Comparison of ENCODE assay signal across 9 mouse cellular contexts in the genomic region with DNA sequence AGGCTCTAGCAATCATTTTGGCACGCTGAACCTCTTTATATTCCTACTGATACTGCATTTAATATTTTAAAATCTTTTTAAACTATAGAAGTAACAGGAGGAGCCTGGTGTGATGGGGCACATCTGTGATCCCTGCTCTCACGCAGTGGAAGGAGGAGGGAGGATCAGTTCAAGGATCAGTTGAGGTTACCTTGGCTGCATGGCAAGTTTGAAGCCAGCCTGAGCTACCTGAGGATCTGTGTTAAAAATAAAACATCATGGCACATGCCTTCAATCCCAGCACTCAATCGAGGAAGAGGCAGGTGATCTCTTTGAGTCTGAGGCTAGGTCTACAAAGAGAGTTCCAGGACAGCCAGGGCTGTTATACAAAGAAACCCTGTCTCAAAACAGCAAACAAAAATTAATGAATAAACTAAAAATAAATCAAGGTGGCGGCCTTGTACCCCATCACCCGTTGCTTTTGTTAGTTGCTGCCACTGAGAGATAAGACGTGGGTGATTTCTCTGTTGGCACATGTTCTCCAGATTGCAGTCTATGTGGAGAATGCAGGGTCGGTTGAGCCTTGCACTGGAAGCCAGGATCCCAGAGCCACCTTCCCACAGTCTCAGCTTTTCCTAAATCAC. TPM values are rescaled to one million over a fixed set of nuclear protein-coding genes. Genes with fewer than 3 reads are reported as not detected.
DNase-seq lines count a peak whose midpoint lies in the region; ATAC-seq lines count a peak whose summit lies in the region.
"Had no signal": no experiment of that assay in that cellular context is flagged by ENCODE, and none has a peak within 500 bp of the region (broad histone marks: within the 10 kb centered on the region; RNA-seq: fewer than 3 reads in every experiment).

No protein-coding gene starts in this region.

- H3K9ac ChIP-seq in heart, embryonic 11.5 days (ENCODE audit: low read depth, low read length) = 0 out of 2 replicates have a peak overlapping the region, but pooled peaks have one; percentile 28
- no peak overlapping the region for H3K9ac ChIP-seq in neural tube, embryonic 11.5 days (ENCODE audit: low read length)
- 0 out of 2 replicates have a peak overlapping the region, but pooled peaks have one; percentile 1 for H3K9ac ChIP-seq in limb, embryonic 15.5 days
- H3K9ac ChIP-seq: liver, embryonic 15.5 days had no signal

- no peak overlapping the region for H3K4me3 ChIP-seq in heart, embryonic 11.5 days (ENCODE audit: low read depth, low read length)
- H3K4me3 ChIP-seq in neural tube, embryonic 11.5 days (ENCODE audit: low read depth, low read length) = no peak overlapping the region
- no peak overlapping the region for H3K4me3 ChIP-seq in limb, embryonic 15.5 days
- H3K4me3 ChIP-seq: liver, embryonic 15.5 days had no signal

- no peak for ATAC-seq in heart, embryonic 11.5 days (replicated peaks; ENCODE audit: insufficient number of reproducible peaks, low FRiP score, low TSS enrichment)
- no peak for ATAC-seq in neural tube, embryonic 11.5 days (ENCODE audit: insufficient read depth, low FRiP score, low TSS enrichment)
- no peak for ATAC-seq in limb, embryonic 15.5 days (ENCODE audit: insufficient number of reproducible peaks, low FRiP score, low TSS enrichment, low read depth)

- peak overlapping the region; percentile 74; the same call in 1 of the 2 replicates for H3K27ac ChIP-seq in heart, embryonic 11.5 days (ENCODE audit: low read depth, low read length)
- H3K27ac ChIP-seq in neural tube, embryonic 11.5 days (ENCODE audit: low read depth, low read length) = peak overlapping the region; percentile 81; the same call in 1 of the 2 replicates
- peak overlapping the region; percentile 81 for H3K27ac ChIP-seq in limb, embryonic 15.5 days
- H3K27ac ChIP-seq: liver, embryonic 15.5 days had no signal

- no peak for DNase-seq in heart, adult 9 months (ENCODE audit: low spot score in 2 of 2)
- no peak for DNase-seq in neural tube, embryonic 11.5 days (ENCODE audit: low spot score)
- DNase-seq in neural tube, embryonic 10.5 days (ENCODE audit: extremely low spot score, low spot score) = no peak
- DNase-seq in right cerebral cortex, postnatal 10 days (ENCODE audit: low spot score in 2 of 2) = no peak
- DNase-seq in frontal cortex, adult 2 months (ENCODE audit: extremely low spot score in 1 of 2, low spot score in 1 of 2) = no peak
- no peak for DNase-seq in embryo, embryonic 10.5 days (ENCODE audit: low spot score)

- no peaks in the 10 kb centered on the region for H3K9me3 ChIP-seq in heart, embryonic 11.5 days (replicated peaks; ENCODE audit: control insufficient read depth, low read length)
- no peaks in the 10 kb centered on the region for H3K9me3 ChIP-seq in neural tube, embryonic 11.5 days (ENCODE audit: control insufficient read depth, low read length)
- no peaks in the 10 kb centered on the region for H3K9me3 ChIP-seq in limb, embryonic 15.5 days
- H3K9me3 ChIP-seq: liver, embryonic 15.5 days had no signal

- H3K36me3 ChIP-seq in heart, embryonic 11.5 days (ENCODE audit: control insufficient read depth, insufficient read depth, low read length) = no peaks in the 10 kb centered on the region
- H3K36me3 ChIP-seq in neural tube, embryonic 11.5 days (ENCODE audit: control insufficient read depth, insufficient read depth, low read length) = no peaks in the 10 kb centered on the region
- H3K36me3 ChIP-seq in limb, embryonic 15.5 days = peaks cover 2% of the 10 kb centered on the region; the same call in 1 of the 2 replicates
- H3K36me3 ChIP-seq: liver, embryonic 15.5 days had no signal

- H3K4me1 ChIP-seq in heart, embryonic 11.5 days (ENCODE audit: control insufficient read depth, insufficient read depth, low read length) = peaks cover 58% of the 10 kb centered on the region
- peaks cover 36% of the 10 kb centered on the region for H3K4me1 ChIP-seq in neural tube, embryonic 11.5 days (ENCODE audit: control insufficient read depth, insufficient read depth, low read length)
- H3K4me1 ChIP-seq in limb, embryonic 15.5 days = peaks cover 52% of the 10 kb centered on the region

- H3K27me3 ChIP-seq in heart, embryonic 11.5 days (ENCODE audit: control insufficient read depth, insufficient read depth, low read length) = no peaks in the 10 kb centered on the region
- no peaks in the 10 kb centered on the region for H3K27me3 ChIP-seq in neural tube, embryonic 11.5 days (ENCODE audit: control insufficient read depth, insufficient read depth, low read length)
- H3K27me3 ChIP-seq in limb, embryonic 15.5 days = no peaks in the 10 kb centered on the region

- WGBS in heart, embryonic 11.5 days (ENCODE audit: insufficient replicate concordance) = 34% methylated on average over 7 of the region's 7 CpGs
- WGBS in neural tube, embryonic 11.5 days = 37% methylated on average over 7 of the region's 7 CpGs
- WGBS in limb, embryonic 15.5 days = 38% methylated on average over 7 of the region's 7 CpGs

- no peak overlapping the region for H3K4me2 ChIP-seq in heart, embryonic 11.5 days
- H3K4me2 ChIP-seq in neural tube, embryonic 11.5 days (ENCODE audit: low read depth) = no peak overlapping the region
- 0 out of 2 replicates have a peak overlapping the region, but pooled peaks have one; percentile 20 for H3K4me2 ChIP-seq in limb, embryonic 15.5 days
- H3K4me2 ChIP-seq: liver, embryonic 15.5 days had no signal

RNA-seq across cellular contexts. Expression of gene Cuedc1, which starts 50.3 kb away (rescaled TPM):
- polyA plus RNA-seq in heart, embryonic 11.5 days (2014; fragmentation: Nextera tagmentation; extraction: Ambion mirVana) = 11.6 and 11.7 TPM in 2 replicates
- 18.2 and 21.3 TPM in 2 replicates for polyA plus RNA-seq in neural tube, embryonic 11.5 days (2014; fragmentation: Nextera tagmentation; extraction: Ambion mirVana)
- 28.1 and 32.1 TPM in 2 replicates for polyA plus RNA-seq in limb, embryonic 15.5 days (2015; fragmentation: Nextera tagmentation; extraction: Ambion mirVana)
- 28.0 and 32.7 TPM in 2 replicates for polyA plus RNA-seq in frontal cortex, adult 2 months (2012; rRNA removed)

RNA-seq across cellular contexts. Expression of gene Mrps23, which starts 56.1 kb away (rescaled TPM):
- 87.3 and 88.4 TPM in 2 replicates for polyA plus RNA-seq in heart, embryonic 11.5 days (2014; fragmentation: Nextera tagmentation; extraction: Ambion mirVana)
- polyA plus RNA-seq in neural tube, embryonic 11.5 days (2014; fragmentation: Nextera tagmentation; extraction: Ambion mirVana) = 76.3 and 85.5 TPM in 2 replicates
- 52.4 and 53.0 TPM in 2 replicates for polyA plus RNA-seq in limb, embryonic 15.5 days (2015; fragmentation: Nextera tagmentation; extraction: Ambion mirVana)
- 71.1 and 76.6 TPM in 2 replicates for polyA plus RNA-seq in frontal cortex, adult 2 months (2012; rRNA removed)
